Mouse (Mus musculus) CH12.LX (cell line): ENCODE results near the gene Gm17655.
"Not testable (repeated sequence)": the region's sequence is repeated elsewhere in the genome, so short reads cannot be mapped to it uniquely, and the experiment has no call there.

ENCODE experiments used
- EP300 ChIP-seq: IDR thresholded peaks from 2 replicates; pipeline ENCODE4 v1.6.1; 2011; ENCODE audit warnings: low read length, improper control_type of control experiment
- KAT2A ChIP-seq: IDR thresholded peaks from 2 replicates; pipeline ENCODE4 v1.6.1; 2012; ENCODE audit warnings: low read length, improper control_type of control experiment, inconsistent platforms; ENCODE audit not compliant: insufficient replicate concordance
- SMC3 ChIP-seq: IDR thresholded peaks from 2 replicates; pipeline ENCODE4 v1.6.1; 2011; ENCODE audit warnings: low read depth, low read length, improper control_type of control experiment

- TF ChIP-seq KAT2A, EP300: not testable (repeated sequence)
- peak; percentile 47 for TF ChIP-seq SMC3
These were observed 56.5 kb downstream of the Gm17655 start for GRCm38 (mm10) chr5:110015775-110016174.
